Mouse (Mus musculus) stomach, postnatal 0 days (tissue): Measurements from ENCODE around the gene Thap8.

ENCODE experiments used
- CTCF ChIP-seq: IDR thresholded peaks from 2 replicates; pipeline ENCODE4 v1.5.1; 2016; ENCODE audit warnings: antibody characterized with exemption, low read depth, mild to moderate bottlenecking, moderate library complexity
- EP300 ChIP-seq: optimal IDR thresholded peaks from 2 replicates; pipeline ENCODE3; 2016; ENCODE audit warnings: antibody characterized with exemption

GRCm38 (mm10) chr7:30334563-30334962 lies 54.7 kb downstream of the Thap8 start:
- TF ChIP-seq CTCF, result no peak
- TF ChIP-seq EP300, result no peak
